Mouse (Mus musculus) MEL (cell line): ENCODE measurements at regions not wholly inside any gene's neighbourhood (a gene's known extent, or its start where the extent isn't known, plus 50 kb on each side); places are given as distances from the start of the nearest gene placed in this dataset.

ENCODE experiments used
- DNase-seq: peaks from one replicate; pipeline ENCODE4 v3.0.0; 2011; ENCODE audit warnings: low read depth, low spot score
- H3K27ac ChIP-seq: 2 replicates; pipeline ENCODE4 v1.5.1; 2012; ENCODE audit warnings: low read depth, mild to moderate bottlenecking, control low read depth, low read length, moderate library complexity; ENCODE audit not compliant: control insufficient read depth
- H3K27me3 ChIP-seq, 2 experiments: fragments of 150-350 bp in 1 of 2; sonication (generic) in 1 of 2; 2 replicates each; pipeline ENCODE4 v1.6.1; 2012; ENCODE audit warnings: low read length in 2 of 2, mild to moderate bottlenecking in 2 of 2, improper control_type of control experiment in 1 of 2, moderate library complexity in 1 of 2; ENCODE audit not compliant: insufficient read depth in 2 of 2, control insufficient read depth in 1 of 2
- H3K36me3 ChIP-seq, 2 experiments: 2 replicates each; pipeline ENCODE4 v1.6.1; 2012 to 2014; ENCODE audit warnings: low read length in 2 of 2, improper control_type of control experiment in 1 of 2, inconsistent platforms in 1 of 2, mild to moderate bottlenecking in 1 of 2; ENCODE audit not compliant: insufficient read depth in 2 of 2, control insufficient read depth in 1 of 2
- H3K4me1 ChIP-seq, 2 experiments: fragments of 150-350 bp in 1 of 2; sonication (generic) in 1 of 2; 2 replicates each; pipeline ENCODE4 v1.6.1; 2012; ENCODE audit warnings: low read length in 2 of 2, improper control_type of control experiment in 1 of 2, mild to moderate bottlenecking in 1 of 2; ENCODE audit not compliant: insufficient read depth in 2 of 2, control insufficient read depth in 1 of 2
- H3K4me3 ChIP-seq, 2 experiments: fragments of 150-350 bp in 1 of 2; sonication (generic) in 1 of 2; 2 replicates each; pipeline ENCODE4 v1.5.1; 2012; ENCODE audit warnings: low read depth in 2 of 2, low read length in 2 of 2, mild to moderate bottlenecking in 2 of 2, moderate library complexity in 2 of 2, control low read depth in 1 of 2, improper control_type of control experiment in 1 of 2; ENCODE audit not compliant: control insufficient read depth in 1 of 2, insufficient read depth in 1 of 2
- H3K79me2 ChIP-seq: 2 replicates; pipeline ENCODE4 v1.6.1; 2012; ENCODE audit warnings: mild to moderate bottlenecking, low read length, moderate library complexity; ENCODE audit not compliant: control insufficient read depth, poor library complexity, insufficient read depth
- H3K9ac ChIP-seq: 2 replicates; pipeline ENCODE4 v1.6.1; 2012; ENCODE audit warnings: low read depth, mild to moderate bottlenecking, control low read depth, low read length, moderate library complexity; ENCODE audit not compliant: control insufficient read depth, poor library complexity, severe bottlenecking
- H3K9me3 ChIP-seq: fragments of 150-350 bp; sonication (generic); replicated peaks from 2 replicates; pipeline ENCODE4 v1.6.1; 2012; ENCODE audit warnings: mild to moderate bottlenecking, low read length, improper control_type of control experiment, moderate library complexity; ENCODE audit not compliant: insufficient read depth
- CHD1 ChIP-seq: IDR thresholded peaks from 2 replicates; pipeline ENCODE4 v1.6.1; 2012; ENCODE audit warnings: low read depth, mild to moderate bottlenecking, inconsistent platforms, low read length, improper control_type of control experiment
- CHD2 ChIP-seq: IDR thresholded peaks from 2 replicates; pipeline ENCODE4 v1.6.1; 2011; ENCODE audit warnings: low read length, improper control_type of control experiment
- CTCF ChIP-seq, 3 experiments: IDR thresholded peaks in 2 of 3; conservative IDR thresholded peaks in 1 of 3; 2 replicates each; pipeline ENCODE4 v1.5.1; 2011 to 2012; ENCODE audit warnings: low read length in 3 of 3, low read depth in 2 of 3, mild to moderate bottlenecking in 2 of 3, improper control_type of control experiment in 1 of 3, inconsistent platforms in 1 of 3, mixed read lengths in 1 of 3, moderate library complexity in 1 of 3; ENCODE audit not compliant: control insufficient read depth in 1 of 3, insufficient read depth in 1 of 3, poor library complexity in 1 of 3, severe bottlenecking in 1 of 3
- E2F4 ChIP-seq: IDR thresholded peaks from 2 replicates; pipeline ENCODE4 v1.6.1; 2011; ENCODE audit warnings: low read depth, low read length, improper control_type of control experiment, borderline replicate concordance
- ELF1 ChIP-seq: IDR thresholded peaks from 2 replicates; pipeline ENCODE4 v1.6.1; 2014; ENCODE audit warnings: low read depth, mild to moderate bottlenecking, inconsistent platforms, low read length, improper control_type of control experiment, moderate library complexity
- EP300 ChIP-seq, 2 experiments: IDR thresholded peaks; 2 replicates each; pipeline ENCODE4 v1.6.1; 2011; ENCODE audit warnings: improper control_type of control experiment in 2 of 2, low read length in 2 of 2, low read depth in 1 of 2, mild to moderate bottlenecking in 1 of 2
- GABPA ChIP-seq: IDR thresholded peaks from 2 replicates; pipeline ENCODE4 v1.6.1; 2012; ENCODE audit warnings: low read depth, mild to moderate bottlenecking, inconsistent platforms, low read length, improper control_type of control experiment, moderate library complexity
- HCFC1 ChIP-seq: IDR thresholded peaks from 2 replicates; pipeline ENCODE4 v1.6.1; 2012; ENCODE audit warnings: low read depth, mild to moderate bottlenecking, inconsistent platforms, low read length, improper control_type of control experiment, moderate library complexity
- JUND ChIP-seq: IDR thresholded peaks from 2 replicates; pipeline ENCODE4 v1.6.1; 2011; ENCODE audit warnings: low read depth, mild to moderate bottlenecking, improper control_type of control experiment, low read length
- MAFK ChIP-seq: IDR thresholded peaks from 2 replicates; pipeline ENCODE4 v1.6.1; 2011; ENCODE audit warnings: low read depth, mild to moderate bottlenecking, low read length, improper control_type of control experiment, borderline replicate concordance
- MAX ChIP-seq: IDR thresholded peaks from 2 replicates; pipeline ENCODE4 v1.6.1; 2011; ENCODE audit warnings: low read length, improper control_type of control experiment
- MEF2A ChIP-seq: IDR thresholded peaks from 2 replicates; pipeline ENCODE4 v1.6.1; 2014; ENCODE audit warnings: low read depth, mild to moderate bottlenecking, inconsistent platforms, low read length, improper control_type of control experiment; ENCODE audit not compliant: poor library complexity, insufficient replicate concordance, severe bottlenecking; ENCODE audit errors: extremely low read depth
- MYB ChIP-seq: IDR thresholded peaks from 2 replicates; pipeline ENCODE4 v1.6.1; 2011; ENCODE audit warnings: mild to moderate bottlenecking, low read depth, low read length, improper control_type of control experiment
- MYC ChIP-seq: IDR thresholded peaks from 2 replicates; pipeline ENCODE4 v1.6.1; 2011; ENCODE audit warnings: low read depth, mild to moderate bottlenecking, low read length, improper control_type of control experiment, moderate library complexity
- NRF1 ChIP-seq: IDR thresholded peaks from 2 replicates; pipeline ENCODE4 v1.6.1; 2014; ENCODE audit warnings: low read depth, mild to moderate bottlenecking, inconsistent platforms, low read length, improper control_type of control experiment, moderate library complexity; ENCODE audit not compliant: poor library complexity, insufficient read depth, severe bottlenecking
- POLR2A ChIP-seq, 2 experiments: IDR thresholded peaks; 2 replicates each; pipeline ENCODE4 v1.6.1; 2011 to 2012; ENCODE audit warnings: low read length in 2 of 2, mild to moderate bottlenecking in 2 of 2, control low read depth in 1 of 2, improper control_type of control experiment in 1 of 2, low read depth in 1 of 2, moderate library complexity in 1 of 2; ENCODE audit not compliant: control insufficient read depth in 1 of 2, insufficient read depth in 1 of 2, poor library complexity in 1 of 2
- RAD21 ChIP-seq: IDR thresholded peaks from 2 replicates; pipeline ENCODE4 v1.6.1; 2011; ENCODE audit warnings: mild to moderate bottlenecking, low read depth, low read length, improper control_type of control experiment
- SMC3 ChIP-seq: IDR thresholded peaks from 2 replicates; pipeline ENCODE4 v1.6.1; 2011; ENCODE audit warnings: low read depth, low read length, improper control_type of control experiment
- TCF12 ChIP-seq: IDR thresholded peaks from 2 replicates; pipeline ENCODE4 v1.6.1; 2014; ENCODE audit warnings: low read depth, mild to moderate bottlenecking, inconsistent platforms, low read length, improper control_type of control experiment, moderate library complexity
- USF2 ChIP-seq, 2 experiments: IDR thresholded peaks; 2 replicates each; pipeline ENCODE4 v1.6.1; 2011 to 2012; ENCODE audit warnings: improper control_type of control experiment in 2 of 2, low read length in 2 of 2, borderline replicate concordance in 1 of 2, inconsistent platforms in 1 of 2, low read depth in 1 of 2, mild to moderate bottlenecking in 1 of 2; ENCODE audit not compliant: insufficient read depth in 1 of 2
- ZC3H11A ChIP-seq: IDR thresholded peaks from 2 replicates; pipeline ENCODE4 v1.6.1; 2012; ENCODE audit warnings: low read depth, mild to moderate bottlenecking, inconsistent platforms, low read length, improper control_type of control experiment
- ZNF384 ChIP-seq: IDR thresholded peaks from 2 replicates; pipeline ENCODE4 v1.6.1; 2012; ENCODE audit warnings: low read depth, mild to moderate bottlenecking, inconsistent platforms, low read length, improper control_type of control experiment

DNA sequence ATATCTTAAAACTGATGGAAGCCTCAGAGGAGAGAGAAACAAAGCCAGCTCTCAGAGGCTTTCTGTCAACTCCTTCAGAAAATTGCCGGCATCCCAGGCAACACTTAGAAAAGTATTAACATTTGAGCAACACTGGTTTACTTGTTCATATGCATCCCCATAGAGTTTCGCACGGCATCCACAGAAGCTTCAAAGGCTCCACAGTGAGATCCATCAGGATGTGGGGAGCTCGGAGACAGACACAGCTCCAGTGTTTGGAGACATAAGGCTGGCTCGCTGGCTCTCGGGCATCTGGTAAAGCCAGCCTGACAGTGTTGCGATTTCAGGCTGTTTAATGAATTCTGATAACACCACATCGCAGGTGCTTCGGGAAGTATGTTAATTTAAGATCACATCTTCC is 324.7 kb upstream of the Spred2 start:
- no peak overlapping the region for H3K4me3 ChIP-seq
- H3K79me2 ChIP-seq, result no peaks in the 10 kb centered on the region
- H3K27me3 ChIP-seq, result no peaks in the 10 kb centered on the region
- no peak overlapping the region for H3K9ac ChIP-seq
- DNase-seq, result no peak
- H3K27ac ChIP-seq, result no peak overlapping the region
- H3K9me3 ChIP-seq, result no peaks in the 10 kb centered on the region
- H3K36me3 ChIP-seq, result no peaks in the 10 kb centered on the region
- TF ChIP-seq MAFK, result no peak
- TF ChIP-seq TCF12, result no peak
- no peak for TF ChIP-seq EP300 (IDR thresholded peaks at IDR 0.05; ENCODE audit: low read depth in 1 of 2, low read length in 2 of 2)
- no peak for TF ChIP-seq USF2 (IDR thresholded peaks at IDR 0.05; ENCODE audit: borderline replicate concordance in 1 of 2, insufficient read depth in 1 of 2, low read depth in 1 of 2, low read length in 2 of 2)
- TF ChIP-seq MEF2A, result no peak
- no peak for TF ChIP-seq NRF1
- no peak for TF ChIP-seq ZNF384
- TF ChIP-seq ZC3H11A, result no peak
- TF ChIP-seq SMC3, result no peak
- no peak for TF ChIP-seq CTCF (IDR thresholded peaks at IDR 0.05 in 2 of 3, conservative IDR thresholded peaks at IDR 0.05 in 1 of 3; ENCODE audit: control insufficient read depth in 1 of 3, insufficient read depth in 1 of 3, low read depth in 2 of 3, low read length in 3 of 3, poor library complexity in 1 of 3, severe bottlenecking in 1 of 3)
- TF ChIP-seq POLR2A (IDR thresholded peaks at IDR 0.05; ENCODE audit: control insufficient read depth in 1 of 2, insufficient read depth in 1 of 2, low read depth in 1 of 2, low read length in 2 of 2, poor library complexity in 1 of 2), result no peak
- TF ChIP-seq GABPA, result no peak
- TF ChIP-seq RAD21, result no peak
- no peak for TF ChIP-seq CHD1
- TF ChIP-seq MYC, result no peak
- no peak for TF ChIP-seq ELF1
- no peak for TF ChIP-seq MYB
- no peak for TF ChIP-seq HCFC1
- no peak for TF ChIP-seq JUND
- TF ChIP-seq, all 39 proteins: peak for 0
- no peaks in the 10 kb centered on the region for H3K4me1 ChIP-seq

DNA sequence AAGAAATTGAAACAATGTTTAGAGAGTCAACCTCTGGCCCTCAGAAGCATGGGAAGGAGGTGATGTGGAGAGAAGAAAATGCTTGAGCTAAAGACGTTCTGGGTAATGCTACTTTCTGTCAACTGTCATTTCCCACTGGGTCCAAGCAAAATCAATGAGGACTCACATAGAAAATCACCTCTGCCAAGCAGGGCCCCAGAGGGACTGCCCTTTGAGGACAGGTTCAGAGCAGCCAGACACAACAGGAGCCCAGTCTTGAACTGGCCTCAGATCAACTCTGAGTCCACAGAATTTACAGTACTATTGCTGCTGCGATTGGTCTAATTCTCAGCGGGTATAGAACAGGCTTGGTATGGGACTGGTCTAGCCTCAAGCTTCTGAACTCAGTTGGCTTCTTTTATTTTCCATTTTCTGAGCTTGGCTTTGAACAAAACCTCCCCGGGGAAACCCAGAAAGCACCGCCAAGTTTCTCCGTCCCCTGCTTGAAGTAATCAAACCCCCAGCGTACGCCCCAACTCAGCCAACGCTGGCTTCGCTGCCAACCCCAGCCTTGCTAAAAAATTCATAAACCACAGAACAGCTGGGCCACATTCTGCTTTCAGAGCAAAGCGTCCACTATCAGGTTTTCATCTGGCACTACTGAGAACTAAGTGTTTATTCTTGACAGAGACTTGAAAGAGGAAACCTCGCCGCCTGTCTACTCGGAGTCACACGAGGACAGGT is 322.8 kb upstream of the Spred2 start:
- no peak overlapping the region for H3K4me3 ChIP-seq
- no peaks in the 10 kb centered on the region for H3K4me1 ChIP-seq
- no peak overlapping the region for H3K9ac ChIP-seq
- no peak overlapping the region for H3K27ac ChIP-seq
- no peaks in the 10 kb centered on the region for H3K79me2 ChIP-seq
- H3K27me3 ChIP-seq, result no peaks in the 10 kb centered on the region
- H3K9me3 ChIP-seq, result no peaks in the 10 kb centered on the region
- DNase-seq, result no peak
- H3K36me3 ChIP-seq, result no peaks in the 10 kb centered on the region
- TF ChIP-seq MAX, result no peak
- no peak for TF ChIP-seq E2F4
- TF ChIP-seq MYC, result no peak
- no peak for TF ChIP-seq CHD1
- TF ChIP-seq CHD2, result no peak
- TF ChIP-seq, all 39 proteins: peak for 0
